Mouse (Mus musculus) adrenal gland, postnatal 10 days (tissue): ENCODE measurements around the gene Arhgap21. TPM values are rescaled to one million over a fixed set of nuclear protein-coding genes. Genes with fewer than 3 reads are reported as not detected.

Source experiments
- DNase-seq: peaks from one replicate; pipeline ENCODE4 v3.0.0; 2021; ENCODE audit warnings: mixed read lengths
- total RNA-seq, 2 experiments: library from RNA; stranded (reverse); gene quantifications; 2 replicates each; pipeline ENCODE4 v1.2.3; 2021

The Arhgap21 gene
- total RNA-seq, 2 experiments from 2014 or later, result 57.5 to 78.3 TPM

DNA sequence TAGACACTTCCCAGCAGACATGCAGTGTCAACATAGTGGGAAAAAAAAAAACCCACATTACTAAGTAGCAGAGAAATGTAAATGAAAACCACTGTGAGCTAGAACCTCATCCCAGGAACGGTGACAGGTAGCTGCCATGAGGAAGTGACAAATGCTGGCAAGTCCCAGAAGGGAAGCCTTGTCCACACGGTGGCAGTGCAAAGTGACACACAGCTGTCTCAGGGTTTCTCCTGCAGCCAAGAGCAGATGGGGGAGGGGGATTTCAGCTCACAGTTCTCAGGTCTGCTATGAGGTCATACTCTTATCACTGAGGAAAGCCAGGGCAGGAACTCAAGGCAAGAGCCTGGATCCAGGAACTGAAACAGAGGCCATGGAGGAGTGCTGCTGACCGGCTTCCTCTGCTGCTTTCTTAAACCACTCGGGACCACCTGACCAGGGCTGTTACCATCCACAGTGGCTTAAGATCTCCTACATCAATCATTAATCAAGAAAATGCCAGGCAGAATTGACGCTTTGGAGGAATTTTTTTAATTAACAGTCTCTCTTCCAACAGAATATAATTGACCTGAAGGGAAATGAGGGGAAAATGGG is 74.5 kb downstream of the Arhgap21 start:
- DNase-seq, result peak; percentile 42

DNA sequence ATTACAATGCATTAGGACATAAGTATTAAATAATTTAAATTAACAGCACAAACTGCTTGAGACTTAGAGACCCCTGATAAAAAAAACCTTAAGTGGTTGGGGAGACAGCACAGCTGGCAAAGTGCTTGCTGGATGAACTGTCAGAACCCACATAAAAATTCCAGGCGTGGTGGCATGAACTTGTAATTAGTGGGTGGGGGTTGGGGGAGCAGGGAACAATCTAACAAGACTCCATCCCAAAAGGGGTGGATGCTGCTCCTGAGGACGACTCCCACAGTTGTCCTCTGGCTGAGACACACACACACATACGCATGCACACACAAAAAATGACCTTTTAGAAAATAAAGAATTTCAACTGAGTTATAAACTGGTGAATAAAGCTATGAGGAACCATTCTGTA is 79.9 kb downstream of the Arhgap21 start:
- DNase-seq, result no peak

DNA sequence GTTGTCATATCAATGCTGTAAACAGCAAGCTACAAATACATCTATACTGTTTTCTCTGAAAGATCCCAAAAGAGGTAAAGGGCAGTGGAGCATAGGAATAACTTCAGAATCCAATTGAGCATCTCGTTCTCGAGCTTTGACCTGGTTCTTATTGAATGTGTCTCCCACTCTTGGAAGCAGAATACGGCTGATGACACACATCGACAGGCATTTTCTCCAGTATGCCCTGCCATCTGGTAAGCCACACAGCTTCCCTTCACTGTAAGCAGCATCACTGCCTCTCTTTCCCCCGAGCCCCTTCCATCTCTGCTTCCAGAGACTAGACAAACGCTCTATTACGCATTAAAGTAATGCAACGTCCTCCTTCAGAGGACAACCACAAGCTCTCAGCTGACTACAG is 85.4 kb downstream of the Arhgap21 start:
- DNase-seq, result no peak

DNA sequence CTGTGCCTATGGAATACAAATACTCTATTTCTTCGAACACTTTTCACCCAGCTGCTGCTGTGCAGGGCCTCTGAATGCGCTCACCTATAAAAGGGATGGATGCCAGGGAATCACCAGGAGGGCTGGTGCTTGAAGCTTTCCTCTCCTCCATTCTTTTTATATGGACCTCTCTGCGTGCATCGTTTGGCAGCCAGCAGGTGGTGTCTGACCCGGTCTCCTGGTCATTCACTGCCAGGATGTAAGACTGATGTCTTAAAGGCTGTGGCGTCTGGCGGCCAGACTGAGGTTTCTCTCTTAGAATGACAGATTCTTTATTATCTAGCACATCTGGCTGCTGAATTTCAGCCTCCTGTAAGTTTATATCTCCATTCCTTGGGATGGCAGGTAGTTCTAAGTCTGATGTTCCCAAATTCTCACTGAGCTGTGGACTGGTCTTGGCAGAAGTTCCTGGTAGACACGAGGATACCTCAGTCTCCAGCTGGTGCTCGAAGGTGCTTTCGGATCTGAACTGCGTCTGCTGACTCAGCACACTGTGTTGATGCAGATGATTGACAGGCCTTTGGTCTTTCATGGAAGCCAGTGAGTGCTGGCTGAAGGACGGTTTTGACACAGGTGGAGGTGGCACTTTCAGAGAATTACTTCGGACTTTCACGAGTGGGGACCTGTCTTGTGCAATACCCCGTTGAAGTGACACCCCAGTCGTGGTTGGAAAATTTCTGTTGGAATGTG is 88.6 kb downstream of the Arhgap21 start:
- no peak for DNase-seq

DNA sequence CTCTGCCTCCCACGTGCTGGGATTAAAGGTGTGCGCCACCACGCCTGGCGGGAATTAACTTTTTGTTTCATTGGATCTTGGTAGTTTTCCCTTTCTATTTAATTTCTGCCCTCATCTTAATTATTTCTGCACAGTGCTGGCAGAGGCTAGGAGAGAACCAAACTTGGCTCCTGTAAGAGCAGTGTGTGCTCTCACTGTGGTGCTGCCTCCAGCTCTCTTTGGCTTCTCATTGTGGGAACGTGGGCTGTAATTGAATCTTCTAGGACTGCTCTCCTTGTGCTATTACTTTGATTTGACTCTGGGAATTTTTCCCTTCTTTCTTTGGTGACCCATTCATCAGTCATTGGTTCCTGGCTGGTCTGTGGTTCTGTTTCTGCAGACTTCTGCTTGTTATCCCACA is 94.1 kb downstream of the Arhgap21 start:
- no peak for DNase-seq

DNA sequence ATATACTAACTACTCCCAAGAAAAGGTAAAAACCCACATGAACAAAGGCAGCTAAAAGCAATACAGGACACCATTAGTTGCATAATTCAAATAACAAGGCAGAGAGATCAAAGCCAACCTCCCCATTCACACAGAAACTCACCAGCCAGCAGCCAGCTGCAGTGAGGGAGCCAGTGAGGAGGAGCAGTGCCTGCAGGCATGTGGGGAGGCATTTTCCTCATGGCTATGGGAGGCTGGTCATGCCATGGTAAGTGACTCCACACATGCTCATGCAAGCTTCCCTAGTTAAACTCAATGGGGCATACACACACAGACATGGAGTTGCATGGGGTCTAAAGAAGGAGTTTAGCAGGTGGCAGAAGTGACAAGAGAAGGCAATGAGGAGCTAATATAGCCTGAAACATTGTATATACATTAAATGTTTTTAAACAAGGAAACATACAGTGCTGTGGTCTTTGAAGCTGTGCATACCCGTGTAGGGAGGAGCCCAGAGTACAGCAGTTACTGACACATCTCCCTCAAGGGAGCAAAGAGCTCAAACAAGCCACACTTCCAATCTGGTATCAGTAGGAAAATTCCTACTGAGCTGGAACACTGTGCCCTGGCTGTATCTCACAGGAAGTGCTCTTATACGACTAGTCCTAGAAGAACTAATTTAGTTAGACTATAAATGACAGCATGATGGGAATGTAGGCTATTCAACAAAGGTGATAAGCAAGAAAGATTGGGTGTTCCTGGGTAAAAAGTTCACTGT is 99.3 kb downstream of the Arhgap21 start:
- DNase-seq, result no peak

DNA sequence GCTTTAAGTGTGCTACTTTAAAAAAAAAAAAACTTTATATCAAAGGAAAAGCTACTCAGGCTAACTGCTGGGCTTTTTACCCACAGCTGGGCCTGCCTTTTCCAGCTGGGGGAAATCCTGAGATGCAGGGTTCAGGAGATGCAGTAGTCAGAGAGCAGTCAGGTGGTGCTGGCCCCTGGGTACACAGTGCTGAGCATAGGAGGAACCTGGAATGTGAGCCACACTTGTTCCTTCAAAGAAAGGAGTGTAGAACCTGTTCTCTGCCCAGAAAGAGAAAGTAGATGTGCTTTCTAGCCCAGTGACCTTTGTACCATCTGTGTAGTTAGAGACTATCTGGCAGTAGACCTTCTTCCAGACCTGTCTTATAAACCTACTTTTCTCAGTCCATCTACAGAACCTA is 100.6 kb downstream of the Arhgap21 start:
- no peak for DNase-seq

DNA sequence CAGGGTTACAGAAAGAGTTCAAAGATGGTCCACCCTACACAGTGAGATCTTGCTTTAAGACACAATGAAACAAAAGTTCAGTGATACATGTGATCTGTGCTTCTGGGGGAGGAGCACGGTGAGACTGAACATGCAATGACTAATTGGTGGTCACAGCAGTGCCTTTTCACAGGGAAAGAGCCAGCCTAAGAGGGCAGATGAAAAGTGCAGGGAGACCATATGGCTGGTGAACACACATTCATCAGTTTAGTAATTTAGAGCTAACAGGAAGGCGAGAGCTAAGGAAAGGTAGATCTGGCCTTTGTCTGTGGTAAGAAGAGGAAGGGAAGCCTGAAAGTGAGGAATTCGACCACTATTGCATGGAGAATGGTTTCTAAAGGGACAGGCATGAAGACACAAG is 102.9 kb downstream of the Arhgap21 start:
- DNase-seq, result no peak

DNA sequence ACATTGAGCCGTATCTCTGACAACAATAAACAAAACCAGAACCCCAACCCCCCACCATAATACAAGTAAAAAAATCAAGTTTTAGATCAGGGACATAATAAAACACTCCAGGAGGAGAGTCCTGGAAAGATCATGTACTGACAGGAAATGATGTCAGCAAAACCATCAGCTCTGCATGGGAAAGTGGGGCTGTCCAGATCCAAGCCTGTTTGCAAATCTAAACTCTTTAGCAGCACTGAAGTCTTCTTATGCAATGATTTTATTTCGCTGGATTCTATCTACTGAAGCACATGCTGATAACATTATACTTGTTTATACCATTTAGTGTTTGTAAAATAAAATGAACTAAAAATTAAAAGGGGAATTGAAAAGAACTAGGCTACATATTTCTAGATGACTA is 104.1 kb downstream of the Arhgap21 start:
- no peak for DNase-seq

DNA sequence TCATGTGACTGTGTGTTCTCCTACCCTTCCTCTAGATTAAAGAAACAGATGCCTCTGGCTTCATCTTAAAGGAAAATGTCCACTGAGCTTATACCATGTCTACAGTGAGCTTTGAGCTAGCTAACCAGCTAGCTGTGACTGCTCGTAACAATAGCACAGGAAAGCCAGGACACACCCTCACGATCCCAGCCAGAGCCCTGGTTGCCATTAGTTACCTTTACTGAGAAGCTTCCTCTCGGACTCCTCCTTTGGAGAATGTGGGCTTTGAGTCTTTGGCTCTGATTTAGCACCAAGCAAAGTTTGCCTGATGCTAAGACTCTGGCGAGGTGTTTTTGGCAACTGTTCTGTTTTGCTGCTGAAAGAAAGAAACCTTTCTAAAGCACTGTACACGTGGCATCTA is 107.9 kb downstream of the Arhgap21 start:
- DNase-seq, result no peak

DNA sequence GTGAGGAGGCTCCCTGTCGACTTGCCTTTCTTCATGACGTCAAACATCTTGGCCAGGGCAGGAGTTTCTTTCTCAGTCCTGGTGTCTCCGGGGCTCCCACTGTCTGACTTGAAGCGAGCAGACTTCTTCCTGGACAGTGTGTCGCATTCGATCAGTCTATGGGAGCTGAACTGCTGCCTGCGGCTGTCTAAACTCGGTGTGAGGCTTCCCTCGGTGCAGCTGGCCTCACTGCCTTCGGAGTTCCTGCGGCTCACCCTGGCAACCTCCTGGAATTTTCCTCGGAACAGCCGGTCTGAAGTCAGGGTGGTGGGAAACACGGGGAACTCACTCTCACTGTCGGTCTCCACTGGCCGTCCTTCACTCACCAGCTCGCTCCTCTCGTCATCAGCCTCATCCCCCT is 119.3 kb downstream of the Arhgap21 start:
- no peak for DNase-seq

DNA sequence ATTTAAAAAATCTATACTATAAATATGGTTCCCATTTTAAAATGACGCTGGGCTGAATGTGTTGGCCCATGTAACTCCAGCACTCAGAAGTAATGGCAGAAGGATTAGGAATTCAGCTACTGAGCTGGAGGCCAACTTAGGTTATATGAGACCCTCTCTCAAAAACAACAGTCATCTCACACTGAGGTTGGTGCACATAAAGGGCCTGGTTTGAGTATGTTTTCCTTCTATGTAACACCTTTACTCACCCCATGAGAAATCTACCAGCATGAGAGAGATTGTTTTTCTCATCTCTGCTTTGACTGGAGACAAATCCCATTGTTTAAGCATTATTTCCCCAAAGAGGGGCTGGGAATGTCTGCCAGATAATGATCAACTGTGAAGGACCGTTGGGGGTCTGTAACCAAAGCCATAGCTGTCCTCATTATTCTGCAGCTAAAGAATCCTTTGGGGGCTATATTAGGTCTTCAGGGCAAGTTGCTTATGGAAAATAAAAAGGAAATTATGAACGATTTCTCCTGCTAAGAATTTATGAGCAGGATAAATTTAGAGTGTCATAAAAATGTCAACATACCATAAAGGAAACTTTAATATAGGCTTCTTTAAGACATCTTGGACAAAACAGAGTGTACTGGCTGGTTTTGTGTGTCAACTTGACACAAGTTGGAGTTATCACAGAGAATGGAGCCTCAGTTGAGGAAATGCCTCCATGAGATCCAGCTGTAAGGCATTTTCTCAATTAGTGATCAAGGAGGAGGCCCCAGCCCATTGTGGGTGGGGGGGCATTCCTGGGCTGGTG is 136.9 kb downstream of the Arhgap21 start:
- DNase-seq, result no peak

DNA sequence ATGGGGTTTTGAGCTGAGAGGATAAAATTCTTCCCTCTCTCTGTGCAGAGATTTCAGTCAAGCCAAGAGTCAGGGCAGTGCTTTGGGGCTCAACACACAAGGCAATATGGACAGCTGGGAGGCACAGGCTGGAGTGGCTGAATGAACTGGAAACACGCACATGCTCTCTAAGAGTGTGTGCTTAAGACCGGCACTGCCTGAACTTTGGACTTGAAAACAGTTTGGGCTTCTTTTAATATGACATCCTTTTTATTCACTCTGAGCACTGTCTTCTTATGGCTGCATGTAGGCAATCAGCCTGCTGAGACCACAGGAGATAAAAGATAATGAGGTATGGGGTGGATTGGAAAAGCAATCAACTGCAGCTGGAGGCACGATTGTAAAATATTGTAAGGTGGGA is 137.8 kb downstream of the Arhgap21 start:
- DNase-seq, result no peak

DNA sequence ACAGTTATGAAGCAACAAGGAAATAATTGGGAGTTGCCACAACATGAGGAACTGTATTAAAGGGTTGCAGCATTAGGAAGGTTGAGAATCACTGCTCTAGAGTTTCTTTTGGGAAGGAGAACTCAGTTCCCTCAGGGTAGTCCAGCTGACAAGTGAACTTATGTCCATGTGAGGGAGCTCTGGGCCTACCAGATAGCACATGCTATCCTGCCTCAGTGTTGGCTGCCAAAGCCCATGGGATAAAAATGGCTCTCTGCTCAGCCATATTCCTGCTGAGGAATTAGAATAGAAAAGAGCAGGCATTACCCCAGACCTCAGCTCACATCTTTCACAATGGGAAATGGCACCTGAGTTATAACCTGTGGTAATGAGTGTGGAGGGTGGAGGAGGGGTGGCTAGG is 142.4 kb downstream of the Arhgap21 start:
- no peak for DNase-seq

DNA sequence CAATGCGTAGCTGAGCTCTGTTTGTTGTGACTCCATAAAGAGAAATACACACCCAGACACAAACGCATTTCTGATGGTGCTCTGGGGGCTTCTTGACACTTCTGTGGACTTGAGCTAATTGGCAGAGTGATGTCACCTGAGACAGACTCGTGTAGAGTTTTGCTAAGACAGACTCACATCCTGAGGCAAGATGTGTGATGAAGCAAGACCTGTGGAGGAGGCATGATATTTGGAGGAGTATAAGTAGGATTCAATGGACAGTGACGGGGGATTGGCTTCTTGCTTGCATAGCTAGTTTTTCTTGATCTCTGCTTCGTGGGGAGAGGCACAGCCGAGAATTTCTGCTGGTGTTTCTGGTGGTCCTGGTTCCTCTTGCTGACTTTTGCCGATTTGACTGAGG is 150.5 kb downstream of the Arhgap21 start:
- DNase-seq, result no peak

DNA sequence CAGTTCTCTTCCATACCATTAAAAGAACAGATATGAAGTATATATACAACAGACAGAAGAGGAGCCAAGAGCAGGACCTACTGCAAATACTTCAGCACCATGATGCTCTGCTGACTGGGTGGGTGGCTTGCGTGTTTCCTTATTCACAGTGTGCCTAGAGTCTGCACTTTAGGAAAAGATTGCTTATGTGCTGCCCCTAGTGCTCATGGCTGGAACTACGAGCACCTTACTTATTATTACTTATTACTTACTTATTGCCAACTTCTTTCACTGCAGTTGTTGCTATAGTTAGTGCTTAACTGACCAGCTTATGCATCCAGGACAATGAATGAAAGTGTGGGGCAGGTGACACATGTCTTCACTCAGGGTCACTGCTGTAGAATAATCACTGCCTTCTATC is 154.7 kb downstream of the Arhgap21 start:
- no peak for DNase-seq

DNA sequence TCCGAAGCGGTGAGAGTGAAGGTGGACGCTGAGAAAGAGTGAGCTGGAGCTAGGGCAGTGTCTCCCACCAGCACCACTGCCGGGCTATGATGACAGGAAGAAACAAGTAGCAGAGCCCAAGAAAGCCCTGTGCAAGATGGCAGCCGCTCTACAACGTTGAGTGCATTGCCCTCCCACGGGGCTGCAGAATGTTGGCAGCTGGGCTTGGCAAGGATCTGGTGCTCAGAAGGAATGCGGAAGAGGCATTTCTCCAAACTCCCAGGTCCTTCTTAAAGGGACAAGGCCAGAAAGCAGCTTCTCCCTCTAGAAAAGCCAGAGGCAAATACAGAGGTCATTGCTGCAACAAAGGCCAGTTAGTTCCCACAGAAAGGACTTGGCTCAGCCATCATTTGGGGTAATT is 157.2 kb downstream of the Arhgap21 start:
- DNase-seq, result peak; percentile 58

DNA sequence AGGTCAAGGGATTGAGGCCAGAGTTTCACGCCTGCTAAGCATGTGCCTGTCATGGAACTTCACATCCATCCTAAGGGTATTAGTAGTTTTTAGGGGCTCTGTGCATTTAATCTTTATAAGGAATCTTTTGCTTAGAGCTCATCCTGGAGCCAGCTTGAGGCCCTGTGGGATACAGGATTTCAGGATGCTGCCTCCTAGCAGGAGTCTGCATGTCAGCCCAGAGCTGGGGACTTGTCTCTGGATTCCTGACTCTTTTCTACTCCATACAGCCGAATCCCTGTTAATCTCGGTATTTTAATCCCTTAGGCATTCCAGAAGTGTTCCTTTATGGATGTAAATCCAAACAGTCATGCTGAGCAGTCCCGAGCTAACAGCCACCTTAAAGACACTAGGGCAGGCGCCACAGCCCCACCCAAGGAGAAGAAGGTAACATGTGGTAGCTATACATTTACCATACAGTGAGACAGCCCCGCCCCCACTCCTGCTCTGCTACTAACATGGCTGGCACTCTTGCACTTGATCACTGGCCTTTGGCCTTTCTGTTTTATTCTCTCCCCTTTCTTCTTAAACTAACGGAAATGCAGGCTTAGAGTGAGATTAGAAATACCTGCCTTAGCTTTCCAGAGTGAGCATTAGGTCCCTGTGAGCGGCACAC is 167.3 kb downstream of the Arhgap21 start:
- DNase-seq, result no peak
